Mouse (Mus musculus): ENCODE results near the gene Exoc7. TPM values are rescaled to one million over a fixed set of nuclear protein-coding genes. Genes with fewer than 3 reads are reported as not detected.
A peak's percentile ranks its signal among the peaks of the same experiment; 100 is the strongest.
"Not testable (repeated sequence)": the region's sequence is repeated elsewhere in the genome, so short reads cannot be mapped to it uniquely, and the experiment has no call there.

Gene Exoc7
- polyA plus RNA-seq, 1 experiment from 2014 or later, result 97.5 TPM

DNA sequence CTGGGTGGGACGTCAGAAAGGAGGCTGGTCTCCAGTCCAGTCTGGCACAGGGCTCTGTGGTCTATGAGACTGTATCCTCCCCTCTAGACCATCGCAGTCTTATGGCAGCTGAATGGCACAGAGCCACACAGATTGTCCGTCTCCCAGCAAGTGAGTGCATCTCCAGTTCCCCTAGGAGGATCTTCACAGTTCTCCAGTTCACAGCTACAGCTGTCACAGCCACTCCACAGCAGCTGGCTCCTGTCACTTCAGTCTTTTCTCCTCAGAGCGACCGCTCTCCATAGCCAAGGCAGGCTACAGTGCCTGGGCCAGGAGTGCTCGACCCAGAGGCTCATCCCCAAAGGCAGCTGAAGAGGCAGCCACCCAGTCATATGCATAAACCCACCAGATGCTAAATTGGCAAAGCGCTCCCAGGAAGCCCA, 21.3 kb downstream of the Exoc7 start:
- Histone ChIP-seq H3K27me3 (peaks cover 54% of the 10 kb centered on the region), H3K27ac (peak overlapping the region; percentile 30; the same call in 1 of the 2 replicates), H3K36me3 (peaks cover 37% of the 10 kb centered on the region), H3K9ac (0 out of 2 replicates have a peak overlapping the region, but pooled peaks have one; percentile 29), H3K4me1 (replicated peaks) (peaks cover 32% of the 10 kb centered on the region), H3K4me3 (no peak overlapping the region), H3K4me2 (no peak overlapping the region), H3K9me3 (no peaks in the 10 kb centered on the region)
- WGBS, result 63% methylated on average over 7 of the region's 7 CpGs
- no peak for ATAC-seq (ENCODE audit: low FRiP score)

DNA sequence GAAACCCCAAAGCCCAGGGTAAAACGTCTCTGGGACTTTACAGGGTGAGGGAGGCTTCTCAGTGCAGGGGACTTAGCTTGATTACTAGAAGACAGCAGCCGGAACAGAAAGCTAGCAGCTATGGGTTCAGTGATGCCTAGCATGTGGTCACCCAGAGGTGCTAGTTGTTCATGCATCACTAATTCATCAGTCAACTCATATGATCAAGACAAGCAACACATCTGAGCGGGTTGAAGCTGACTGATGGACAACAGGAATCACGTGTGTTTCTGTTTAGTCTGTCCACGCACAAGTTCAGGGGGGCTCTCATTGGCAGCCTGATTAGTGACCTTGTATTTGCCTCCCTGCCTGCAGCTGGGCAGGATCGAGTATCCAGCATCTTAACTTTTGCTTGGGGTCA, 23.1 kb downstream of the Exoc7 start:
- H3K36me3 ChIP-seq, result peaks cover 19% of the 10 kb centered on the region
- peaks cover 32% of the 10 kb centered on the region for H3K4me1 ChIP-seq (replicated peaks)
- H3K9me3 ChIP-seq, result no peaks in the 10 kb centered on the region
- H3K9ac ChIP-seq, result no peak overlapping the region
- no peak overlapping the region for H3K27ac ChIP-seq
- 64% methylated on average over 6 of the region's 6 CpGs for WGBS
- peaks cover 67% of the 10 kb centered on the region for H3K27me3 ChIP-seq
- H3K4me2 ChIP-seq, result no peak overlapping the region
- ATAC-seq (ENCODE audit: low FRiP score), result no peak
- H3K4me3 ChIP-seq, result no peak overlapping the region

DNA sequence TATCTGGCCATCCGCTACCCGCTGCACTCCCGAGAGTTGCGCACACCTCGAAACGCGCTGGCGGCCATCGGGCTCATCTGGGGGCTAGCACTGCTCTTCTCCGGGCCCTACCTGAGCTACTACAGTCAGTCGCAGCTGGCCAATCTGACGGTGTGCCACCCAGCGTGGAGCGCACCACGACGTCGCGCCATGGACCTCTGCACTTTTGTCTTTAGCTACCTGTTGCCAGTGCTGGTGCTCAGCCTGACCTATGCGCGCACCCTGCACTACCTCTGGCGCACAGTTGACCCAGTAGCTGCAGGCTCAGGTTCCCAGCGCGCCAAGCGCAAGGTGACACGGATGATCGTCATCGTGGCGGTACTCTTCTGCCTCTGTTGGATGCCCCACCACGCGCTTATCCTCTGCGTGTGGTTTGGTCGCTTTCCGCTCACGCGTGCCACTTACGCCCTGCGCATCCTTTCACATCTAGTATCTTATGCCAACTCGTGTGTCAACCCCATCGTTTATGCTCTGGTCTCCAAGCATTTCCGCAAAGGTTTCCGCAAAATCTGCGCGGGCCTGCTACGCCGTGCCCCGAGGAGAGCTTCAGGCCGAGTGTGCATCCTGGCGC, 24.0 kb downstream of the Exoc7 start:
- Histone ChIP-seq H3K4me3 (peak overlapping the region; percentile 3; the same call in 1 of the 2 replicates), H3K9ac (no peak overlapping the region), H3K27me3 (peaks cover 67% of the 10 kb centered on the region), H3K4me1 (replicated peaks) (peaks cover 32% of the 10 kb centered on the region), H3K27ac (no peak overlapping the region), H3K36me3 (peaks cover 9% of the 10 kb centered on the region), H3K4me2 (no peak overlapping the region), H3K9me3 (no peaks in the 10 kb centered on the region)
- no peak for ATAC-seq (ENCODE audit: low FRiP score)
- 10% methylated on average over 48 of the region's 48 CpGs for WGBS

DNA sequence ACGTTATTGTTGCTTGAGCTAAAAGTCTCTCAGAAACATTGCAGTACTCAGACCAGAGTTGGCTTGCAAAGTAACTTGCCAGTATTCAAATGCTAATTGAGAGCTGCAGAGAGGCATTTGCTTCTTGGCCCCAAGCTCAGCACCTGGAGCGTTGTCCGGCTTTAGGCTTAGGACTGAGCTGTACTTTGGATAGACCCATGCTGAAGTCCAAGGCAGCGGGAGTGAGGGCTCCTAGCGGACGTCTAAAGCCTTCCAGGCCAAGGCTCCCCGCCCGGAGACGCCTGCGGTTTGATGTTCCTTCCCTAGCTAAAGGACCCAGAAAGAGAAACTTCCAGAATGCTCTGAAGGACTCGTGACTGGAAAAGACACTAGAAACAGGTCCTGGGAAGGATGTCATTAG, 24.9 kb downstream of the Exoc7 start:
- 1% methylated on average over 11 of the region's 11 CpGs for WGBS
- Histone ChIP-seq H3K27ac (no peak overlapping the region), H3K4me3 (peak overlapping the region; percentile 36), H3K9ac (no peak overlapping the region; the same call in 1 of the 2 replicates), H3K9me3 (no peaks in the 10 kb centered on the region), H3K36me3 (no peaks in the 10 kb centered on the region), H3K27me3 (peaks cover 67% of the 10 kb centered on the region), H3K4me1 (replicated peaks) (peaks cover 32% of the 10 kb centered on the region), H3K4me2 (peak overlapping the region; percentile 55)
- no peak for ATAC-seq (ENCODE audit: low FRiP score)

DNA sequence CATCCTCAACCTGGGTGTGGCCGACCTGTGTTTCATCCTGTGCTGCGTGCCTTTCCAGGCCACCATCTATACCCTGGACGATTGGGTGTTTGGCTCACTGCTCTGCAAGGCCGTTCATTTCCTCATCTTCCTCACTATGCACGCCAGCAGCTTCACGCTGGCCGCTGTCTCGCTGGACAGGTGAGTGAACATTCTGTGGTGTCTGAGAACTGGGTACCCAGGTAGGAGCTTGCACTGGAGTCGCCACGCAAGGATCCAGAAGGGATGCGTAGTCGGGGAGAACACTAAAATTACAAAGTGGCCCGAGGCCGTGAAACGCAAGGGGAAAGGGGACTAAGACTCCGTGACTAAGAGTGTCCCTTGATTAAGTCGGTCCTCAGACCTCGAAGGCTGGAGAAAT, 25.4 kb downstream of the Exoc7 start:
- peak overlapping the region; percentile 60 for H3K9ac ChIP-seq
- H3K27me3 ChIP-seq, result peaks cover 67% of the 10 kb centered on the region
- peaks cover 32% of the 10 kb centered on the region for H3K4me1 ChIP-seq (replicated peaks)
- H3K4me2 ChIP-seq, result peak overlapping the region; percentile 55
- 0 out of 2 replicates have a peak, but pooled peaks have one; percentile 14 for ATAC-seq (ENCODE audit: low FRiP score)
- H3K36me3 ChIP-seq, result no peaks in the 10 kb centered on the region
- WGBS, result 2% methylated on average over 18 of the region's 18 CpGs
- H3K9me3 ChIP-seq, result no peaks in the 10 kb centered on the region
- H3K4me3 ChIP-seq, result peak overlapping the region; percentile 36
- H3K27ac ChIP-seq, result no peak overlapping the region

DNA sequence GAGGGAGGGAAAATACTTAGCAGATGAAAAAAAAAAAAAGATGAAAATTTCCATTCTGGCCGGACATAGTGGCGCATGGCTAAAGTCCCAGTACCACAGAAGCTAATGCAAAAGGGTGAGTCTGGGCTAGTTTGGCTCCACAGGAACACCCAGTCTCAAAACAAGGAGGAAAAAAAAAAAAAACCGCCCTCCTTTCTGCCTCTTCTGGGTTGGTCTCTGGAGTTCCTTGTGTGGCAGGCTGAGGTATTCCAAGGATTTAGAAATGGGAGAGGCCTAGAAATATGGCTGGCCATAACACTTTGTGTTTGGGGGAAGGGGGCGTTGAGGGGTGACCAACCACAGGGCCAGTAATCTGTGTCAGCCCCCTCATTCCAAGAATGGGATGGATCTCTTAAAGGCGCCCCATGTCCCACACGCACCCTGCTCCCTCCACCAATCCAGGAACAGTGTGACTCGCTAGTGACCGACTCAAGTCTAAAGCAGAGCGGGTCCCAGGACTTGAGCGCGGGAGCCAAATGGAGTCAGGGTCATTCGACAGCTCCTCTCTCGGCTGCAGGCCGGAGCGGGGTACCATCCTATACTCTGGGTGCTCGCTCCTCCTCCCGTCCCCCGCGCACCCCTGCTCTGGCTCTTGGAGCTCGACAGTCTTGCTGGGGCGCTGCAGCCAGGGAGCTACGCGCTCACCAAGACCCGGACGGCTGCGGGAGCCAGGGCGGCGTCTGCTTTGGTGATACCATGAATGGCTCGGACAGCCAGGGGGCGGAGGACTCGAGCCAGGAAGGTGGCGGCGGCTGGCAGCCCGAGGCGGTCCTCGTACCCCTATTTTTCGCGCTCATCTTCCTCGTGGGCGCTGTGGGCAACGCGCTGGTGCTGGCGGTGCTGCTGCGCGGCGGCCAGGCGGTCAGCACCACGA, 26.0 kb downstream of the Exoc7 start, which contains the start of gene Galr2:
TSS of gene Galr2 (plus strand) at position 189 of the 913 bp plus-strand sequence.
- H3K4me2 ChIP-seq, result peak within 1 kb of the TSS; percentile 55
- no peaks in the 10 kb centered on the region for H3K36me3 ChIP-seq
- H3K4me3 ChIP-seq, result peak within 1 kb of the TSS; percentile 36
- H3K9me3 ChIP-seq, result no peaks in the 10 kb centered on the region
- H3K27me3 ChIP-seq, result peaks cover 65% of the 10 kb centered on the region
- peaks cover 29% of the 10 kb centered on the region for H3K4me1 ChIP-seq (replicated peaks)
- no peak within 1 kb of the TSS for H3K27ac ChIP-seq
- H3K9ac ChIP-seq, result peak within 1 kb of the TSS; percentile 60
- peak; percentile 44; the same call in 1 of the 2 replicates for ATAC-seq (ENCODE audit: low FRiP score)
- 7% methylated on average over 48 of the region's 48 CpGs for WGBS

DNA sequence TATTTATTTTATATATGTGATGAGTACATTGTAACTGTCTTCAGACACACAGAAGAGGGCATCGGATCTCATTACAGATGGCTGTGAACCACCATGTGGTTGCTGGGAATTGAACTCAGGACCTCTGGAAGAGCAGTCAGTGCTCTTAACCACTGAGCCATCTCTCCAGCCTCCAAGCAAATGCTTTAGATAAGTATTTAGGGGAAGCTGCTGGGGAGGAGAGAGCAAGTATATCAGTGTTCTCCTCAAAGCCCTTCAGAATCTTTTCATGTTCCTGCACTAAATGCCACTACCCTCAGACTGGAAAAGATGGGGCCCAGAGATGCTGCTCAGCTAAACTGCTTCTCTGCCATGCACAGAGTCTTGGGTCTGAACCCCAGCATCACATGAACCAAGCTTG, 29.8 kb downstream of the Exoc7 start:
- WGBS, result 94% methylated on average over 1 of the region's 1 CpGs
- H3K4me2 ChIP-seq; H3K9ac ChIP-seq; H3K4me3 ChIP-seq; H3K36me3 ChIP-seq; ATAC-seq (ENCODE audit: low FRiP score); H3K27ac ChIP-seq; H3K9me3 ChIP-seq: not testable (repeated sequence)
- peaks cover 35% of the 10 kb centered on the region for H3K4me1 ChIP-seq (replicated peaks)
- H3K27me3 ChIP-seq, result peaks cover 27% of the 10 kb centered on the region

DNA sequence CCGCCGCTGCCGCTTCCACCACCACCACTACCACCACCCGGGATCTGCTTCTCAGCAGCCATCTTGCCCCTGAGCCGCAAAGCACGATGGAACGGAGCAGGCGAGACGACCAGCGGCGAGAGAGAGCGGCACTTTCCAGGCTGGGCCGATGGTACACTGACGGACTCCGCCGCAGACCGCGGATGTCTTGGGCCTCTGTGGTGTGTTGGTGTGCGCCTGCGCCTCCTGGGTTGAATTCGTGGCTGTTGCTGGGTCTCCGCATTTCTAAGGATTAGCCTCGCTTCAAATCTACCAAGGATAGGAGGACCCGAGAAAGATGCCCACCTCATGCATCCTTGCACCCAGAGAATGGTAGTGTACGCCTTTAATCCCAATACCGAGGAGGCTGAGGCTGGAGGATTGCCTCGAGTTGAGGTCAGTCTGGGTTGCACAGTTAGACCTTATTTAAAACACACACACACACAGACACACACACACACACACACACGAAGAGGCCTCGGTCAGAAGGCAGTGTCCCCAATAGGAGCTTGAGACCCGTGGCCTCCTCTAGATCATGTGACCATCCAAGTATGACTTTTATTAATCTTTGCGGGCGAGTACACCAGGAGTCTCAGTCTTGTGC, 32.9 kb downstream of the Exoc7 start, which contains the start of gene Srp68:
TSS of gene Srp68 (minus strand) at position 173 of the 622 bp plus-strand sequence.
- Histone ChIP-seq H3K9ac (peak within 1 kb of the TSS; percentile 93), H3K4me3 (peak within 1 kb of the TSS; percentile 99), H3K4me1 (replicated peaks) (peaks cover 36% of the 10 kb centered on the region), H3K9me3 (no peaks in the 10 kb centered on the region), H3K27me3 (no peaks in the 10 kb centered on the region), H3K27ac (peak within 1 kb of the TSS; percentile 94), H3K4me2 (peak within 1 kb of the TSS; percentile 98), H3K36me3 (peaks cover 20% of the 10 kb centered on the region)
- WGBS, result 3% methylated on average over 32 of the region's 32 CpGs
- peak; percentile 98 for ATAC-seq (ENCODE audit: low FRiP score)

DNA sequence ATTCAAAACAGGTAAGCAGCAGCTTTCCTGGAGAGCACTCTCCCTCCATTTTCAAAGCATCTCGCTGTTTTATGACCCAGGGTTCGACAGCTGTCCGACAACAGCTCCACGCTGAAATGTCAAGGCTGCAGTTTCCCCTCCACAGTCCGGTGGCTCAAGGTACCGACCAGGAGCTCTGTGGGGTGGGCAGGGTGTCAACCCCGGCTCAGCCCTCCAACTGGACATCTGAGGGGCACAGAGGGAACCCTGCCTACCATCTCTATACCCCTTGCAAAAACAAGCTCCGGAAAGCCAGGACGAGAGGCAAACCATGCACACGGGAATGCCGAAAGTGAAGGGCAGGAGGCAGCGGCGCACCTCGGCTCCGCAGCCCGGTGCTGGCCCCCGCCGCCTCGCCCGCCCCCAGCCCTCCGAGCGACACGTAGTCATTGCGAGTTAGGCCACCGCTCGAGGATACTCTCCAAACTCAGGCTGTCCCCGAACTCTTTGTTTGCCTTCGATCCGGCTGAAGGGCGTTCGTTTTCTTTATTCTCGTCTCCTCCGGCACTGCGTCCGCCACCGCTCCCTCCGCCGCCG, 33.5 kb downstream of the Exoc7 start:
- H3K27me3 ChIP-seq, result no peaks in the 10 kb centered on the region
- peak overlapping the region; percentile 94 for H3K27ac ChIP-seq
- ATAC-seq (ENCODE audit: low FRiP score), result peak; percentile 49
- H3K36me3 ChIP-seq, result peaks cover 26% of the 10 kb centered on the region
- no peaks in the 10 kb centered on the region for H3K9me3 ChIP-seq
- H3K4me2 ChIP-seq, result peak overlapping the region; percentile 98
- WGBS, result under 1% methylated on average over 39 of the region's 39 CpGs
- peak overlapping the region; percentile 99 for H3K4me3 ChIP-seq
- H3K9ac ChIP-seq, result peak overlapping the region; percentile 93
- H3K4me1 ChIP-seq (replicated peaks), result peaks cover 36% of the 10 kb centered on the region

DNA sequence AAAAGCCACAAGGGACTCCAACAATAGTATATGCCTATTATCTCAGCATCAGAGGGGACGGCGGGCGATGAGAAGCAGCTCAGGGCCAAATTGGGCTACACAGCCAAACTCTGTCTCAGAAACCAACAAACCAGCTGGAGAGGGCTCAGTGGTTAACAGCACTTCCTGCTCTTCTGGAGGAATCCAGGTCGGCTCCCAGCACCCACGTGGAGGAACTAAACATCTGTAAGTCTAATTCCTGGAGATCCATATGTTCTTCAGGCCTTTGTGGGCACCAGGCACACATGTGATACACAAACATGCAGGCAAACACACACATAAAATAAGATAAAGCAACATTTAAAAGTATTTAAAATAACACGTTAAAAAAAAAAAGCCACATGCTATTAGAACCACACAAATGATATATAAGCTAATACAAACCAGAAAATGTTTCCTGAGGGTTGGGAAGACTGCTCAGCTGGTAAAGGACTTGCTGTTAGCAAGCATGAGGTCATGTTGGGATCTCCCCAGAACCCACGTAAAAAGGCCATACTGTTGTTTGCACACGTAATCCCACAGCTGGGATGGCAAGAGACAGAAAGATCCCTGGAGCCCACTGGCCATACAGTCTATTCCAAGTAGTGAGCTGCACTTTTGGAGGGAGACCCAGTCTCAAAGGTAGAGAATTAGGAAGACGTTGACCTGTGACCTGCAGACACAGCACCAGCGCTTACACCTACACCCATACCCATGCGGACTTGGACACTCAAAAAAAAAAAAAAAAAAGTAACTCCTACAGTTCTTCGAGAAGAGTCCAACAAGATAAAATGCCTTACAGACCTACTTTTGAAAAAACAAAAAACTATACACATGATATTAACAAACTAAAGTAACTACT, 34.2 kb downstream of the Exoc7 start:
- 63% methylated on average over 12 of the region's 12 CpGs for WGBS
- Histone ChIP-seq H3K36me3 (peaks cover 33% of the 10 kb centered on the region), H3K27me3 (no peaks in the 10 kb centered on the region), H3K9me3 (no peaks in the 10 kb centered on the region), H3K27ac (no peak overlapping the region), H3K4me1 (replicated peaks) (peaks cover 36% of the 10 kb centered on the region), H3K9ac (peak overlapping the region; percentile 93), H3K4me2 (peak overlapping the region; percentile 98), H3K4me3 (peak overlapping the region; percentile 99)
- ATAC-seq (ENCODE audit: low FRiP score), result no peak

DNA sequence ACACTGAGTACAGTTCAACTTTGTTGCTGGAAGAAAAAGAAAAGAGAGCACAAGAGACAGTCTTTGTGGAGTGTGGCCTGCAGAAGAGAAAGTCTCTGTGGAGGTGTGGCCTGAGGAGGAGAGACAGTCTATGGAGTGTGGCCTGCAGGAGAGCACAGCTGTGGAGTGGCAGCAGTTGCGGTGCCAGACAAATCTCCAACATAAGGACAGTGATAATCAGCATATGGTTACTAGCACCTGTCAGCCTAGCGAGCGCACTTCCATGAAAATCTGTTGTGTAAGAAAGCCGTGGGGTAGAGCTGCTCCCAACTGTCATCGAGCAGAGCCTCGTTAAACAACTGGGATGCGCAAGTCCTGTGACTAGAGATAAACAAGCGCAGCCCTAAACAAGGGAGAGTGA, 37.5 kb downstream of the Exoc7 start:
- 92% methylated on average over 8 of the region's 8 CpGs for WGBS
- H3K9ac ChIP-seq, result no peak overlapping the region
- no peak for ATAC-seq (ENCODE audit: low FRiP score)

More for the DNA sequence above, 37.5 kb downstream of the Exoc7 start:
- peaks cover 32% of the 10 kb centered on the region for H3K4me1 ChIP-seq (replicated peaks)
- no peaks in the 10 kb centered on the region for H3K9me3 ChIP-seq
- H3K27ac ChIP-seq, result no peak overlapping the region
- no peaks in the 10 kb centered on the region for H3K27me3 ChIP-seq
- peaks cover 64% of the 10 kb centered on the region for H3K36me3 ChIP-seq
- H3K4me3 ChIP-seq, result no peak overlapping the region
- no peak overlapping the region for H3K4me2 ChIP-seq

Measured in hindbrain, embryonic 13.5 days (tissue).